Mouse (Mus musculus) layer of hippocampus, adult 11-12 months (tissue): ENCODE data around the gene Macc1.
A peak's percentile ranks its signal among the peaks of the same experiment; 100 is the strongest.

Experiments
- DNase-seq: peaks from one replicate; pipeline ENCODE4 v3.0.0; 2022; ENCODE audit warnings: low spot score

Gene Macc1

DNA sequence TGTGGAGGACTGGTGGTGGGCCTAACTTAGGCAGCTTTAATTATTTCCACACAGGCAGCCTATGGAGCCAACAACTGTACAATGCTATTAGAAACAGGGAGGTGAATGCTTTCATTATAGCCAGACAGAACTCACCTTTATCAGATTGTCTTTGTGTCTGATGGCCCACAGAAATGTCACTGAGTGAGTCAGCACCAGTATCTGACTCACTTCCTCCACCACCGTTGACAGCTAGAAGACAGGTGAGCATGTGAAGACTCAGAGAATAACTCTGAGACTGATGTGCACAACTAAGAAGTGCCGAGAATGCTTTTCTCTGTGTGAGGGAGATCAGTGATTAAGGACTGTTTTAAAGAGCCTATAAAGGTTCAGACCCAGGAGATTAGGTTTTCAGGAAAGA, 73.9 kb downstream of the Macc1 start:
- DNase-seq = no peak

GRCm38 (mm10) chr12:119390192-119390684, 76.2 kb downstream of the Macc1 start:
- DNase-seq = no peak

GRCm38 (mm10) chr12:119398046-119398659, 84.1 kb downstream of the Macc1 start:
- DNase-seq = no peak

DNA sequence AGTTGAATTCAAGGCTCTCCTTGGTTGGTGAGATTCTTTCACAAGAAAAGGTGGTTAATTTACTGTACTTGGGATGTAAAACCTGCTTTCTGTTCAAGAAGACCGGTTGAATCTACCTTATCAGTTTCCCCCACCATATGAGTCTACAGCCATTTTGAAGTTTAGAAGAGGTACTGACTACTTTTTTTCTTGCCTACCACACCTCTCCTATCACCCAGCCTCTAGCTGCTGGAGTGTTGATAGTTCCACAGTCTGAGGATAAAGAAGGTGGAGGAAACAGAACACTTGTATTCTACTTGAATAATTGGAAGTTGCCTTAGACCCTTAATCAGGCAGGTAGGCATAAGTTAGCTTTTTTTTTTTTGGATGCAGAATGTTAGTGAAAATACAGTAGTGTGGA, 88.2 kb downstream of the Macc1 start:
- no peak for DNase-seq

DNA sequence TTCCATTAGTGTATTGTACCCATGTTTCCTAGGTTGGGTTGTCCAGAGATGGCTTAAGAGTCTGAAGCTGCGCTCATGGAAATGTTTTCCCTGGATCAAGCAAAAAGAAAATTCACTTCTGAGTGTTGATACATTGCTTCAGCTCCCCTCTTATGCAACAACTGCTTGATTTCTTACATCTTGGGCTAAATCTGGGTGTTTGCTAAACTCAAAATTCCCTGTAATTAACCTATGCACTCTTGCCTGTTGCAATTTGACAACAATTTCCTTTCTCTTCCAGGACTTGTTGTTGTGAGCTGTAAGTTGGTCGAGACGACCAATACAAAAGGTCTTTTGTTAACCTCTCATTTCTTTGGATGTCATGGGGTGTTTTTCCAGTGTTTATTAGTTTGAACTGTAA, 88.7 kb downstream of the Macc1 start:
- DNase-seq = no peak

DNA sequence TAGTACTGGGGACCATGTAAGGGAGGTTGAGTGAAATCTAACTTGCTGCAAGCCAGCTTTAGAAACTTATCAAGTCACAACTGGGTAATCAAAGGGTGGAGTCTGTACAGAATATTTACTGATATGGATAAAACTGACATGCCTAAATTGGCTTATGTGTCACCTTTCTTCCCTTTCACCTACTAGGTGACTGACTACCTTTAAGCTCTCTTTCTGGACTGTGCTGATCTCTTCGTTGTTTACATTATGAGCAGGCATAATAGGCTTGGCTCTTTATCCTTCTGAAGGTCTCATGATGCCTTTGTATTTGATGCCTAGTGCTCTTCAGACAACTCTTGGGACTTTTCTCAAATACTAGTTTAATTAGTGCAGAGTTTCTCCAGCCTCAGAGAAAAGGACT, 90.7 kb downstream of the Macc1 start:
- no peak for DNase-seq

DNA sequence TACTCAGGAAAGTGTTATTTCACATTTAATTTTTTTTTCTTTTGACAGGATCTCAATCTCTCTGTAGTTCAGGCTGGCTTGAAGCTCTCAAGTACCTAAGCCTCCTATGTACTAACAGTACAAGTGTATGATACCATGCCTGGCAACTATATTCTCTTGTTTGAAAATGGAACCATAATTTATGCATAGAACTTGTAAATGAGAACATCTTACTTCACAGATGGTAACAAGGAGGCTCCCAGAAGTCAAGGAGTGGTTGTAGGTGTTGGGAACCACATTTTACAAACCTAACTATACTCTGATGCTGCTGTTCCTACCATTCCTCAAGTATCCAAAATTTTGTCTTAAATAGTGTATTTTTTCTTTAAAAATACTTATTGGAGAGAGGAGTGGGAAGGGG, 96.5 kb downstream of the Macc1 start:
- no peak for DNase-seq

DNA sequence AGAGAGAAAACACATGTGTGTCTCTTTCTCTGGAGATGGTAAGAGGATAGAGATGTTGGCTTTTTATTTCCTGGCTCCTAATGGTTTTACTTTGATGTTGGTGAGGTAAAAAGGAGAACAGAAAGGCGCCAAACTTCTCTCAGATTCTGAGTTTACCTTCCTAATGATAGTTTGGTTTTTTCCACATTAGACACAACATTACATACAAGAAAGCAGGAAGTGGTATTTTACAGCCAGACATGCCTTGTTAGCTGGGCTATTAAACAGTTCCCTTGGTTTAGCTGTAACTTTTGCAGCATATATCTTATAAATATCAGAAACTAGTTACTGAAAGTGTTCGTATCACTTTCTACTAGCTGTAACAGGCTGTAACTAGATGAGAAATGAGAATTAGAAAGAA, 96.9 kb downstream of the Macc1 start:
- no peak for DNase-seq

DNA sequence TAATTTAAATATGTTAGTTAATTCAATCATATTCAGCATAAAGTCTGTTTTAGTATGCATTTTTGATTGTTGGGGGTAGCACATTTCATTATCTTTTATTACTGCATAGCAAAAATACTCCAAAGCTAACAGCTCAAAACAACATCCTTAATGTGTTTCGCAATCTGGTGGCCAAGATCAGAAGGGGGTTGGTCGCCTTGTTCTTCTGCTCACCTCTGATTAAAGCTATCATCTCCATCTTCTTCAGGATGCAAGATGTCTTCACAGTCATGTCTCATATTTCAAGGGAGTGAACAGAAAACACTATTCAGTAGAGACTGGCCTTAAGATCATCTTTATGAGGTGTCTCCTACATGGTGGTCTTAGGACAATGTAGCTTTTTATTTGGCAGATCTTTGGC, 97.9 kb downstream of the Macc1 start:
- no peak for DNase-seq

GRCm38 (mm10) chr12:119415900-119416299, 101.8 kb downstream of the Macc1 start:
- DNase-seq = no peak

- DNase-seq = no peak
Measured at GRCm38 (mm10) chr12:119425749-119426148, 111.7 kb downstream of the Macc1 start.

DNA sequence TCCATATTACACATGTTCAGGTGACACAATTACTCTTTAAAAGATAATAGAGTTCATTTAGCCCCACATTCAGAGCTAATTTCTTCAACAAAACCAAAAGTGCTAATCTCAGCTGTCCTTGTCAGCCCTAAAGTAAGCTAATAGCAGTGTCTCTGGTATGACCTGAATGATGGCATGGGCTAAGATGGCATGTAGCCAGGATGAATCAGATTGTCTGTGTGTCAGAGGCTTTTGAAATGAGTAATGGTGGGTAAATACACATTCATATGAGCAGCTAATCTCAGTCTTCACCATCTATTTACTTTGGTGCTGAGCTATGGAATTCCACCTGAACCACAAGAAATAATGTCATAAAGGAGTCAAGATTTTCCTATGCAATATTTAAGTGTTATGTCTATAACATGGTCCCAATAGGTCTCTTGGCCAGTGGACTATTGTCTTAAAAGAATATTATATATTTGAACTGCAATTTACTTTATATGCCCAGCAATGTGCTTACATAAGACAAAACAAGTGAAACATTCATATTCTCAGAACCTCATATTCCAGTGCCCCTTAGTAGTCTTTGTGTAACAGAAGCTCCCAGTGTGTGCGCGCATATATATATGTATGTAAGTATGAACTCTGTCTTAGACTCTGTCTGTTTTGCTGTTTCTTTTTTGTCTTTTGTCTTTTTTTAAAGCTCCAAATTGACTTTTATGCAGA, 112.3 kb downstream of the Macc1 start:
- DNase-seq = no peak

DNA sequence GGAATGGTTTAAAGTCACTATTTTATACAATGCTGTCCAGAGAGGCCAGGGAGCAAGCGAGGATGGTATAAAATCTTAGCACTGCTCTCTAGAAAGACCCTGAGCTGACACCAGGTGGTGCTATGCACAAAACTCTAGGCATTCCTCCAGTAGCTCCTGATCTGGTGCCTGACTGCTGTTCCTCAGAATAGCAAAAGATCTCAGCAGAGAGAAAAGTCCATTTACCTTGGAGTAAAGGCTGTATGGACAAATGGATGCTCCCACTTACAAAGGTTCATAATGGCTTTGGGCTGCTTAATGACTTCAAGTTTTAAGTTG, 112.8 kb downstream of the Macc1 start:
- DNase-seq = peak; percentile 66

DNA sequence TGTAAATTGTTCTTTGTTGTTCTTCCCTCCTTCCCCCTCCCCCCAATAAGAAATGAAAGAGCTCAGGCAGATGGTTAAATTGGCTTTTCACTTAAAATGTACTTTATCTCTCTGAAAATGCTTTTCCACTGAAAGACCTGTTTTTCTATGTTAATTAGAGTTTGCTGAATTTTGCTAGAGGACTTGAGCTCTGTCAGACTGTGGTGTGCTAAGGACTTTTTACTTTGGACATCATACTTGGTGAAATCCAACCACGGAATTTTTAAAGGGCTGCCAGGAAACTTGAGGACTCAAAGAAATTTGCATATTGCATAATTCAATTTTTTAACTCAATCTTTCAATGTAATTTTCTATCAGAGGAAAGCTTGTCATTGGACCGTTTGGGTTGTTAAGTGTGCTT, 126.7 kb downstream of the Macc1 start:
- no peak for DNase-seq

GRCm38 (mm10) chr12:119450116-119450515, 136.0 kb downstream of the Macc1 start:
- no peak for DNase-seq

DNA sequence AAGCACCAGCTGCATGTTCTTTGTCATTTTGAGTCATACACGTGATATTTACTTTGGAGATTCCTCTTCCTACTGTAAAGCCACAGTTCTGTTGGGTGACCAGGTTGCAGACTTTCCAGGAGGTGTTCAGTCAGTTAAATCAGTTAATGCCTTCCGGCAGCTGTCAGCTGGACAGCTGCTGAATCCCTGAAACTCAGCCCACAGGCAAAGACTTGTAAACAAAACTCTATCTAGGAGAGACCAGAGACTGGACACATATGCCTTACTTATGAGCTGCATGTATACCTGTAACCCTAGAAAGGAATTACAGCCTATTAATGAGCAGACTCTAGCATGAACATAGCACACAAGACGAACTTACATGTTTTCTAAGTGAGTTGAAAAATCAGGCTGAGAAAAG, 137.2 kb downstream of the Macc1 start:
- DNase-seq = no peak

GRCm38 (mm10) chr12:119454076-119454475, 140.0 kb downstream of the Macc1 start:
- DNase-seq = no peak

DNA sequence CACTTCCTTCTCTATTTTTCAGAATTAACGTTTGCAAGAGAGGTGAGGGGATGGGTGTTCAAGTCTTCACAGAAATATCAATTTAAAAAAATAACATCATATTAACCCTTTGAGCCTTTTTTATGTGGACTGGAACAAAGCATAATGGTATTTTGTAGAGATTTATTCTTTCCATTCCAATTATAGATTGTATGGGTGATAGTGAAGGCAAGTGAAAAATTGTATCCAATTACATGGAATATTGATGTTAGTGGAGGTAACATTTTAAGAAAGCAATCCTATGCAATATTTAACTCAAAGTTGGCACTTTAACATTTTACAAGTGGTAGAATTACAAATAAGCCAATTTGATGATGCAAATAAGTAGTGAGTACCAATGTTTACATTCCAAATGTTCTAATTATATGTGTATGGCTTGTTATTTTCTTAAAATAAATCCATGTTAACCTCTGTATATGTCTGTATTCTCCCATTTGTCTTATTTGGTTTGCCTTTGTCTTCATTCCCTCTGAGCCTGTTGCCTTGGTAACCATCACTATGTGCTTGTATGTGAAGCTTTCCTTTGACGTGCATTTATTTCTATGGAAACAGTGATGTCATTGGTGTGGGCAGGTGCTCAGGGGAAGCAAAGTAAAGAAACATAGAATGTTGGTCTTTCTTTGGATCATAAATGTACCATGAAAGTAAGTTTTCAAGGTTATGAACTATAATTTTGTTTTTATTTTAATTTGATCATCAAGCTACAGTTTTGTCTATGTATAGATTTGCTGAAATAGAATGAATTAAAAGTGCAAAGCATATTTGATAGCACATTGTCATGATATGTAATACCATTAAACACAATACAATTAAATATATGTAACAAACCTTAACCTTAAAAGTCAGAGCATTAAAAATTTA, 150.2 kb downstream of the Macc1 start:
- DNase-seq = peak; percentile 18

DNA sequence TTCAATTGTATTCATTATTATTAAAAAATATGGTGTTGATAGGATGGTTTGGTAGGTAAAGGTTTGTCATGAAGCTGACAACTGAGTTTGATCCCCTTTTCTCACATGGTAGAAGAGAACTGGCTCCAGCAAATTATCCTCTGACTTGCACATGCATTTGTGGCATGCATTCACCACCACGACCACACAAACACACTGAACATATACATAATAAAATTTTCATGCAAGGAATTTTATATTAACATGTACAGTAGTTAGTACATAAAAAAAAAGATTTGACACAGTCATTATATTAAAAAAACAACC, 150.8 kb downstream of the Macc1 start:
- no peak for DNase-seq

GRCm38 (mm10) chr12:119467656-119468055, 153.6 kb downstream of the Macc1 start:
- no peak for DNase-seq

DNA sequence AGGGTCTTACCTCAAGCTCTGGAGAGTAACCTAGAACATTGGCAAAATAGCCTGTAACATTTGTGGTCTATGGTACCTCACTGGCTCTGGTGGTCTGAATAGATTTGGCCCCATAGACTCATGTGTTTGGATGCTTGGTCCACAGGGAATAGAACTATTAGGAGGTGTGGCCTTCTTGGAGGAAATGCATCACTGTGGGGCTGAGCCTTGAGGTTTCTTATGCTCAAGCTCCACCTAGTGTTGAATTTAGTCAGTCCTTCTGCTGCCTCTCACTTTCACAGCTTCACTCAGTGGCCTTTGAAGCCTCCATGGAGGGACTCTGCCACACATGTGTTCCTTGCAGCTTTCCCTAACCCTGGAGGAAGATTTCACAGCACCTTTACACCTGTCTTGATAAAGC, 156.2 kb downstream of the Macc1 start:
- no peak for DNase-seq

GRCm38 (mm10) chr12:119483296-119483695, 169.2 kb downstream of the Macc1 start:
- no peak for DNase-seq

GRCm38 (mm10) chr12:119483922-119484631, 170.0 kb downstream of the Macc1 start:
- no peak for DNase-seq
